Mouse (Mus musculus) CH12.LX (cell line): Measurements from ENCODE around the gene Mia2. TPM values are rescaled to one million over a fixed set of nuclear protein-coding genes. Genes with fewer than 3 reads are reported as not detected.
A peak's percentile ranks its signal among the peaks of the same experiment; 100 is the strongest.

Experiments
- DNase-seq: peaks from one replicate; pipeline ENCODE4 v3.0.0-alpha.2; 2013; ENCODE audit errors: extremely low read depth
- H3K27ac ChIP-seq: 2 replicates; pipeline ENCODE4 v1.5.1; 2012; ENCODE audit warnings: low read depth, mild to moderate bottlenecking, control low read depth, moderate library complexity; ENCODE audit not compliant: insufficient read depth
- H3K27me3 ChIP-seq: replicated peaks from 2 replicates; pipeline ENCODE3; 2012; ENCODE audit warnings: inconsistent platforms
- H3K36me3 ChIP-seq, 2 experiments: replicated peaks in 1 of 2; 2 replicates each; pipeline versions ENCODE3 to v1.6.1; 2012; ENCODE audit warnings: inconsistent platforms in 1 of 2, low read length in 1 of 2, mild to moderate bottlenecking in 1 of 2, mixed read lengths in 1 of 2, moderate library complexity in 1 of 2; ENCODE audit not compliant: control insufficient read depth in 1 of 2, insufficient read depth in 1 of 2
- H3K4me1 ChIP-seq, 2 experiments: 2 replicates each; pipeline ENCODE4 v1.6.1; 2012; ENCODE audit warnings: inconsistent platforms in 1 of 2, moderate library complexity in 1 of 2; ENCODE audit not compliant: insufficient read depth in 2 of 2, control insufficient read depth in 1 of 2
- H3K4me2 ChIP-seq: 2 replicates; pipeline ENCODE4 v1.6.1; 2012; ENCODE audit warnings: low read depth, mild to moderate bottlenecking, control low read depth; ENCODE audit not compliant: poor library complexity, insufficient read depth, severe bottlenecking
- H3K4me3 ChIP-seq, 3 experiments: fragments of 150-350 bp in 1 of 3; sonication (generic) in 1 of 3; replicated peaks in 1 of 3; 2 replicates each; pipeline versions ENCODE3 to v1.5.1; 2011 to 2012; ENCODE audit warnings: low read depth in 2 of 3, low read length in 2 of 3, mild to moderate bottlenecking in 2 of 3, moderate library complexity in 2 of 3, control low read depth in 1 of 3, improper control_type of control experiment in 1 of 3, inconsistent platforms in 1 of 3, mixed read lengths in 1 of 3; ENCODE audit not compliant: poor library complexity in 1 of 3
- H3K79me2 ChIP-seq: replicated peaks from 2 replicates; pipeline ENCODE4 v1.6.1; 2012; ENCODE audit warnings: mild to moderate bottlenecking, moderate library complexity; ENCODE audit not compliant: control insufficient read depth, poor library complexity, insufficient read depth, severe bottlenecking; ENCODE audit errors: extremely low read depth
- H3K9ac ChIP-seq: 2 replicates; pipeline ENCODE4 v1.6.1; 2012; ENCODE audit warnings: low read depth, mild to moderate bottlenecking, control low read depth, moderate library complexity; ENCODE audit not compliant: insufficient read depth
- H3K9me3 ChIP-seq: replicated peaks from 2 replicates; pipeline ENCODE3; 2012; ENCODE audit warnings: low read length, inconsistent platforms, mixed read lengths
- CTCF ChIP-seq, 2 experiments: IDR thresholded peaks in 1 of 2; conservative IDR thresholded peaks in 1 of 2; 2 replicates each; pipeline ENCODE4 v1.5.1; 2011 to 2012; ENCODE audit warnings: low read depth in 2 of 2, low read length in 2 of 2, improper control_type of control experiment in 1 of 2, inconsistent platforms in 1 of 2, mild to moderate bottlenecking in 1 of 2, moderate library complexity in 1 of 2
- EP300 ChIP-seq: IDR thresholded peaks from 2 replicates; pipeline ENCODE4 v1.6.1; 2011; ENCODE audit warnings: low read length, improper control_type of control experiment
- IRF4 ChIP-seq: IDR thresholded peaks from 2 replicates; pipeline ENCODE4 v1.6.1; 2014; ENCODE audit warnings: low read depth, mild to moderate bottlenecking, inconsistent platforms, low read length, improper control_type of control experiment
- JUN ChIP-seq: IDR thresholded peaks from 2 replicates; pipeline ENCODE4 v1.6.1; 2011; ENCODE audit warnings: low read depth, mild to moderate bottlenecking, low read length, improper control_type of control experiment, moderate library complexity; ENCODE audit not compliant: insufficient read depth
- MAX ChIP-seq: IDR thresholded peaks from 2 replicates; pipeline ENCODE4 v1.6.1; 2011; ENCODE audit warnings: low read length, improper control_type of control experiment
- MXI1 ChIP-seq: IDR thresholded peaks from 2 replicates; pipeline ENCODE4 v1.6.1; 2011; ENCODE audit warnings: mild to moderate bottlenecking, low read depth, low read length, improper control_type of control experiment
- MYC ChIP-seq: IDR thresholded peaks from 2 replicates; pipeline ENCODE4 v1.6.1; 2011; ENCODE audit warnings: low read depth, mild to moderate bottlenecking, improper control_type of control experiment, low read length
- NRF1 ChIP-seq: IDR thresholded peaks from 2 replicates; pipeline ENCODE4 v1.6.1; 2014; ENCODE audit warnings: low read depth, mild to moderate bottlenecking, inconsistent platforms, low read length, improper control_type of control experiment, moderate library complexity
- POLR2AphosphoS2 ChIP-seq: IDR thresholded peaks from 2 replicates; pipeline ENCODE4 v1.6.1; 2011; ENCODE audit warnings: low read depth, low read length, improper control_type of control experiment
- SIN3A ChIP-seq: IDR thresholded peaks from 2 replicates; pipeline ENCODE4 v1.6.1; 2012; ENCODE audit warnings: low read length, improper control_type of control experiment, inconsistent platforms
- SMC3 ChIP-seq: IDR thresholded peaks from 2 replicates; pipeline ENCODE4 v1.6.1; 2011; ENCODE audit warnings: low read depth, low read length, improper control_type of control experiment
- TCF12 ChIP-seq: IDR thresholded peaks from 2 replicates; pipeline ENCODE4 v1.6.1; 2014; ENCODE audit warnings: low read depth, mild to moderate bottlenecking, inconsistent platforms, low read length, improper control_type of control experiment
- USF1 ChIP-seq: IDR thresholded peaks from 2 replicates; pipeline ENCODE4 v1.6.1; 2014; ENCODE audit warnings: low read depth, mild to moderate bottlenecking, inconsistent platforms, low read length, improper control_type of control experiment
- dilution Hi-C: fragments of 300-500 bp; cut with MboI; formaldehyde crosslinking; loops from 2 replicates; pipeline ENCODE4 v1.14.3; 2020; ENCODE audit warnings: low sequenced_read_pairs; ENCODE audit not compliant: extremely low pct_unique_long_range_greater_than_20kb, extremely low pct_ligation_motif_present
- in situ Hi-C: fragments of 300-500 bp; cut with MboI; formaldehyde crosslinking; loops from 3 replicates; pipeline ENCODE4 v1.14.3; 2019; ENCODE audit warnings: low sequenced_read_pairs, low pct_ligation_motif_present, low pct_unique_long_range_greater_than_20kb, mixed read lengths
- polyA plus RNA-seq: library from polyadenylated mRNA; unstranded; fragments of >175 nt; gene quantifications from 2 replicates; pipeline ENCODE4 v1.2.1, GENCODE M21; 2012; ENCODE audit warnings: low read depth; ENCODE audit not compliant: insufficient read length
- total RNA-seq, 2 experiments: library from RNA; depleted of rRNA; stranded (reverse); fragments of 300-350 nt in 1 of 2; fragments of >200 nt in 1 of 2; gene quantifications; 2 replicates each; pipeline ENCODE4 v1.2.3; 2012 to 2014

Gene Mia2
- total and polyA plus RNA-seq, 3 experiments, result 68.1 to 162 (median 99.2) TPM

DNA sequence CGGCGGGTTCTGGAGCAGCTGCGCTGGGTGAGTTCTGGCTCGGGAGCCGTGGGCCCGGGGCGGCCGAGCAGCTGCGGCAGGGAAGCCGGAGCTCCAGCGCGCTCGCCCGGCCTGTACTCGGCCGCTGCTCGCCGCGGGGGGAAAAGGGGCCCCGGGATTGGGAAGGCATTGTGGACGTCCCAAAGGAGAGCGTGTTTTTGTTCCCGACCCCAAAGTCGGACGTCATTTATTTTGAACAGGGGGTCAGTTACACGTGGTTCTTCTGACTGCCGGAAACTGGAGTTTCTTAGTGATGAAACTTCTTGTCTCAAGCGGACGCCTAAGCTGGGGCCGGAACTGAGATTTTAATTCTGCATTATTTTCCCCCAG, 36.0 kb downstream of the Mia2 start (continued):
- TF ChIP-seq JUN (no peak), TCF12 (no peak), NRF1 (no peak), CTCF (conservative IDR thresholded peaks at IDR 0.05 in 1 of 2, IDR thresholded peaks at IDR 0.05 in 1 of 2; ENCODE audit: low read depth in 2 of 2, low read length in 2 of 2) (no peak), SIN3A (peak; percentile 31; the same call in 1 of the 2 replicates), SMC3 (no peak), POLR2AphosphoS2 (no peak)

DNA sequence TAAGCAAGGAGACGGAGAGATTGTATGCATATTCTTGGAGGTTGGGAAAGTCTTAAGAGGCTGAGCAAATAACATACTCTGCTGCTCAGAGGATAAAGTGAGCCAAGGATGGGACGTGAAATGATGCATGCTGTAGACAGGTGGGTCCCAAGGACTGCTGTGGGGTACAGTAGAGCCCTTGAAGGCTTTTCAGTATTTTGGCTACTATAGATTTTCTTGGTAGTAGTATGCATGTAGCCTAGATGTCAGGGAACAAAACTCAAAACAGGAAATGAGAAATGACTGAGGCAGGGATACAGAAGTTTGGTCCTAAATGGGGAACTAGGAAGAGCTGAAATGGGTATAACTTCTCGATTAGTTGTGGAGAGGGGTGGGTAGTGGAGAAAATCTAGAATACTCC, 36.9 kb downstream of the Mia2 start:
- H3K27me3 ChIP-seq, result no peaks in the 10 kb centered on the region
- H3K4me1 ChIP-seq, result peaks cover 6 to 39% of the 10 kb centered on the region in 2 experiments; a peak in 3 of 4 replicates
- H3K36me3 ChIP-seq, result peaks cover 0 to 27% of the 10 kb centered on the region in 2 experiments
- dilution Hi-C loops (no loop called here), in situ Hi-C loops (no loop called here)
- H3K4me2 ChIP-seq, result peak overlapping the region; percentile 92
- peak overlapping the region; percentile 99 for H3K9ac ChIP-seq
- TF ChIP-seq IRF4, result peak; percentile 54
- 0 out of 2 replicates have a peak, but pooled peaks have one; percentile 16 for TF ChIP-seq MXI1
- TF ChIP-seq JUN, result no peak
- TF ChIP-seq MYC, result 0 out of 2 replicates have a peak, but pooled peaks have one; percentile 8
- TF ChIP-seq EP300, result peak; percentile 57
- H3K4me3 ChIP-seq, result peak overlapping the region; percentile 83 to 91 (median 90)
- peak overlapping the region; percentile 40; the same call in 1 of the 2 replicates for H3K27ac ChIP-seq
- H3K79me2 ChIP-seq, result peaks cover 59% of the 10 kb centered on the region
- no peaks in the 10 kb centered on the region for H3K9me3 ChIP-seq
- peak; percentile 36 for DNase-seq

DNA sequence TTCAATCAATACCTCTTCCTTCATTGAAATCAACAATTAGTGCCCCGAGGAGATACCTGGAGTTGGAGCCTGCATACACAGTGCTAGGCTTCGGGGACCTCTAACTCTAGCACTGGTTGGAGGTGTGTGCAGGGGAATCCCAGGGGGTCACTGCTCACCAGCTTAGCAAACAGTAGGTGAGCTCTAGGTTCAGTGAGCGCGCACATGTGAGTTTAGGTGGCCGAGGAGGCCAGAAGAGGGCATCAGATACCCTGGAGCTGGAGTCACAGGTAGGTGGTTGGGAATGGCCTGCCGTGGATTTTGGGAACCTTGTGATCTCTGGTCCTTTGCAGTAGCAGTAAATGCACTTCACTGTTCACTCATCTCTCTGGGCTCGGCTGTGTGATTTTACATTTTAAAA, 37.3 kb downstream of the Mia2 start:
- dilution Hi-C loops (no loop called here), in situ Hi-C loops (no loop called here)
- Histone ChIP-seq H3K4me2 (peak overlapping the region; percentile 92), H3K27ac (no peak overlapping the region), H3K4me1 (peaks cover 3 to 36% of the 10 kb centered on the region in 2 experiments; a peak in 3 of 4 replicates), H3K79me2 (peaks cover 64% of the 10 kb centered on the region), H3K27me3 (no peaks in the 10 kb centered on the region), H3K4me3 (peak overlapping the region; percentile 83 to 91 (median 90)), H3K9ac (peak overlapping the region; percentile 99), H3K9me3 (no peaks in the 10 kb centered on the region), H3K36me3 (peaks cover 4 to 31% of the 10 kb centered on the region in 2 experiments)
- DNase-seq, result peak; percentile 31
- TF ChIP-seq MAX (no peak), MYC (0 out of 2 replicates have a peak, but pooled peaks have one; percentile 24), USF1 (no peak), MXI1 (0 out of 2 replicates have a peak, but pooled peaks have one; percentile 43), CTCF (conservative IDR thresholded peaks at IDR 0.05 in 1 of 2, IDR thresholded peaks at IDR 0.05 in 1 of 2; ENCODE audit: low read depth in 2 of 2, low read length in 2 of 2) (peak in 1 of 2 experiments; percentile 33; a peak in 1 of 4 replicates)
